Mouse (Mus musculus): ENCODE data around the gene Fars2.
A peak's percentile ranks its signal among the peaks of the same experiment; 100 is the strongest.
"Not testable (repeated sequence)": the region's sequence is repeated elsewhere in the genome, so short reads cannot be mapped to it uniquely, and the experiment has no call there.

The Fars2 gene

DNA sequence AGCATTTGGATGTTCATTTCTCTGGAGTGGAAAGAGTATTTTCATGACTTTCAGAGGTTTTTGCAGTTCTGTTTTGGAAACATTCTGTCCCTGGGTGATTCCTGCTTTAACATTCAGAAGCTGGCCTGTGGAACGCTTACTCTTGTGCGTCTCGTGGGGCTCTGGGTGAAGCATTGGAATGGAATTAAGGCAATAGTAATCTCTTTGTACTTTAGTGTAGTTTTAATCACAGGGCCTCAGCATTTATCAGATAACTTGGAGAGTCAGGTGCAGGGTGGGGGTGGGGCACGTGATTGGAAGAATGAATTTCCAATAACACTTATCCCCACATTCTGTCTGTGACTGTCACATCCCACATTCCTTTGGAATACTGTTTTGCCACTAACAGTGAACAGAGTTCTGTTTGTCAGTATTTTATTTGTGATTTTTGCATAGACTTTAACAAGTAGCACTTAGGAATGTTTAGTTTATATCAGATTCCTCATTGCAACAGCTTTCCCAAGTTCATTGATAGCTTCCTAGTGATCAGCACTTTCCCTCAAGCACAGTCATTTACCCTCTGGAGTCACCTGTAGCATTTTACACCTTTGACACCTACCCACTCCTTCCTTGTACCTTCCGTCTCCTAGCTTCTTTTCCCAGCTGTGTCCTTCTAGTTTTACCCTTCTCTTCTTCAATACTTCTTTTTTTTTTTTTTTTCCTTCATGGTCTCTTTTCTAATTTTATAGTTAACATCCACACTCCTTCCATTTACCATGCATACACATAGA, 23.2 kb downstream of the Fars2 start:
- no peak for DNase-seq (ENCODE audit: low spot score in 2 of 2)

GRCm38 (mm10) chr13:36145601-36146000, 28.4 kb downstream of the Fars2 start:
- DNase-seq (ENCODE audit: low spot score in 2 of 2), result no peak

- DNase-seq (ENCODE audit: low spot score in 2 of 2), result no peak
Measured at GRCm38 (mm10) chr13:36149175-36149939, 32.1 kb downstream of the Fars2 start.

DNA sequence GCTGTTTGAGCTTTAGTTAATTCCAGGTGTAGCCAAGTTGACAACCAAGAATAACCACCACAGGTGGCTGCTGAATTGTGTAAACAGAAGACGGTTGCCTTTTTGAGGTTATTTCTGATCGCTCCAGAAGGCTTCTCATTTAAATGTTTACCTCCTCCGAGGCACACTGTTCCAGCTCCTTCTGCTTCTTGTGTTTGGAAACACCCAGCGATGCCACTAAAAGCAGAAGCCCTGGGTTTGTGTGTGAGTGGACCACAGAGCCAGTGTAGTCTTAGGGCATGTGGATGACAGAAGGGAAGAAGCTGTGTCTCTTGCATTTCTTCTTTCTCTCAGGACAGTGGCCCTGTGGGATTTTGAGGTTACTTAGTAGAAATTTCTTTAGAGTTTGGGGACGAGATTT, 33.1 kb downstream of the Fars2 start:
- no peak for DNase-seq (ENCODE audit: low spot score in 2 of 2)

DNA sequence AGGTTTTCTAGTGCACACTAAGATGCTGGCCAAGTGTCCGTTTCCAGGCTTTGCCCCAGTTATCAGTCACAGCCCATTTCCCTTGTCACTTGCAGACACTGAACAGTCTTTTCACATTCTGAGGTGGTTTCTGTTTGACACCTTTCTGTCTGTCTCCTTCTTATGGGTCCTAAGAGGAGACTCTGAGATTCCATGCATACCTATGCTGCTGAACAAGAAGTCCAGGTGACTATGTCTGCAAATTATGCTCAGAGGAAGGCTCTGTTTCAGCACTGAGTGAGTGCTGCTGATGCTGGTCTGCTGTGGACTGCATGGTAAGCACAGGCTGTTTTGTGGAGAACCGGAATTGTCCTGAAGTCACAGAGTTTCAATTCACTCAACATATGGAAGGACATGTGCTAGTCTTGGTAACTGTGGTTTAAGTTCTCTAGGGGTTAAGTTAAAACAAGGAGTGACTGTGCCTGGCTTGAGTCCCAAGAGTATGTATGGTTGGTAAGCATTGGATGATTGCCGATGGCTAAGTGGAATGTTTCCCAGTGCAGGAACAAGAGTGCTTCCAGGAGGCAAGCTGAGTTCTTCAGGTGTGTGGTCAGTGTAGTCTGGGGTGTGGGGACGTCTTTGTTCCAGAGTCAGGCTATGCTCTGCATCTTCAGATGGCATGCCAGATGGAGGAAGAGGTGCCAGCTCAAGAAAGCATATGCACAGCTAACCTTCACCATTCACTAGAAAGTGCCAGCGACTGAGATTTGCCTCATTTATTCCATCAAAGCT, 35.7 kb downstream of the Fars2 start:
- DNase-seq (ENCODE audit: low spot score in 2 of 2), result no peak

DNA sequence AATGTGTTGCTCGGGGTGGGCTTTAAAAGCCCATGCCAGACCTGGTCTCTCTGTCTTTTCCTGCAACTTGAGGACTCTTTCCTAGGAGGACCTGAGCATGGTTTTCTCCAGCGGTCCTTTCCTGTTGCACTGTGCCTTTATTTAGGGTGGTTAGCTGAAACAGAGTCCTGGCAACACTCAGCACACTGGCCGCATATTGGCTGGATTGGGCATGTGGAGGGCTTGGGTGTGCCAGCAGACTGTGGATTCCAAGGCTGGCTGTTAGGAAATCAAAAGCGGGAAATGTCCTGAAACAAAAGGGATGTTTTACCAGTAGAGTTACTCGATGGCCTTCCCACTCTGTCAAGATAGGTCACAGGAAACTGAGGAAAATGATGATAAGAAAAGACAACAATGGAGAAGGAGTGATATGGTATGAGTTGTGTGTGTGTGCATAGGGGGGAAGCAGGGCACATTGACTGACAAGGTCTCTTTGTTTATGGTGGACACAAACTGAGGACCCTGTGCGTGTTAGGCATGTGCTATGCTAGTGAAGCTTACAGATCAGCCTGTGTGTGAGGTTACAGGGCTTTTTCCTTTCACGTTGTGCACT, 39.2 kb downstream of the Fars2 start:
- peak in 1 of 2 experiments; percentile 11 for DNase-seq (ENCODE audit: low spot score in 2 of 2)

- DNase-seq (ENCODE audit: low spot score in 2 of 2), result no peak
Measured at GRCm38 (mm10) chr13:36163411-36163810, 46.2 kb downstream of the Fars2 start.

- no peak for DNase-seq (ENCODE audit: low spot score in 2 of 2)
Measured at GRCm38 (mm10) chr13:36163898-36164297, 46.7 kb downstream of the Fars2 start.

DNA sequence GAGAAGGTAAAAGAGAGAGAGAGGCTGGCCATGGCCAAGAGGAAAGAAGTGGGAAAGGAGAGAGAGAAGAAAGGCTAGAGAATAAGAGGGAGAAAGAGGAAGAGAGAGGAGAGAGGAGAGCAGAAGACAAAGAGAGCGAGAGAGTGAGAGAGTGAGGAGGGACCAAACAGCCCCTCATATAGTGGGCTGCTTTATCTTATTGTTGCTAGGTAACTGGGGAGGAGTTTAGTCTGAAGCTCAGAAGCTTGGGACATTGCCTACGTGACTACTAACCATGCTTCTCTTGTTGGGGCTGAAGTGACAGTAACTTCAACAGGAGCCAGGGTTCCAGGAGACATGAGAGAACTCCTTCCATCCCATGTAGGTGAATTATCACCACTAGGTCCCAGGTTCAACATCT, 55.8 kb downstream of the Fars2 start:
- DNase-seq (ENCODE audit: low spot score in 2 of 2), result not testable (repeated sequence)

DNA sequence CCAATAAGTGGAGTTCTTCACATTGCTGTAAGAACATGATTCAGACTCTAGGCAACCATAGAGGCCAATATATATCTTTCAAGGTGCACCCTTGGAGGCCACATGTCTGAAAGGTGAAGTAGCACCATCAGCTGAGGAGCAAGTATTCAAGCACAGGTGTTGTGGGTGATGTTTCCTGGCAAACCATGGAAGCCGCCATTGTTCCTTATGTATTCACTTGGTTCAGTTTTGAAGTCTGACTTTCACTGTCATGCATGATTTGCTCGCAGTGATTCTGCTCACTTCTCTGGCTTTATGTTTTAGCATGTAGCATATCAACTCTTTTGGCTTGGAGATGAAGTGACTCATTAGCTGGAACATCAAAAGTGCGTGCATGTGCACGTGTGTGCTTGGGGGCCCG, 56.9 kb downstream of the Fars2 start:
- no peak for DNase-seq (ENCODE audit: low spot score in 2 of 2)

DNA sequence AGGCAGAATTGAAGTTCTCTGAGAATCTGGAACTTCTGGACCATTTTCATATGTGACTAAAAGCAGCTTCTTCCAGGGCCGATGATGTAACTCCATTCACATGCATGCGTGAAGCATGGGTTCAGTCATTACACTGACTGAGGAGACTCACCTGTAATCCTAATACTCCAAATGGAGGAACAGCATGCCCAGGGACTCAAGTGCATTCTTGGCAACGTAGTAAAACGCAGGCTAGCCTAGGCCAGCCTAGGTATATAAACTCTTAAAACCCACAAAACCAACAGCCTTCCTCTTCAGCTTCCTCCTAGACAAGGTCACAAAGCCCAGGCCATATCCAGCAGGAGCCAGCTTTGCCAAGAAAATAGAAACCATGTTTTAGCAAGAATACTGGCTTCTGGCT, 57.6 kb downstream of the Fars2 start:
- no peak for DNase-seq (ENCODE audit: low spot score in 2 of 2)

GRCm38 (mm10) chr13:36181231-36181630, 64.0 kb downstream of the Fars2 start:
- no peak for DNase-seq (ENCODE audit: low spot score in 2 of 2)

- no peak for DNase-seq (ENCODE audit: low spot score in 2 of 2)
Measured at GRCm38 (mm10) chr13:36190577-36190976, 73.4 kb downstream of the Fars2 start.

DNA sequence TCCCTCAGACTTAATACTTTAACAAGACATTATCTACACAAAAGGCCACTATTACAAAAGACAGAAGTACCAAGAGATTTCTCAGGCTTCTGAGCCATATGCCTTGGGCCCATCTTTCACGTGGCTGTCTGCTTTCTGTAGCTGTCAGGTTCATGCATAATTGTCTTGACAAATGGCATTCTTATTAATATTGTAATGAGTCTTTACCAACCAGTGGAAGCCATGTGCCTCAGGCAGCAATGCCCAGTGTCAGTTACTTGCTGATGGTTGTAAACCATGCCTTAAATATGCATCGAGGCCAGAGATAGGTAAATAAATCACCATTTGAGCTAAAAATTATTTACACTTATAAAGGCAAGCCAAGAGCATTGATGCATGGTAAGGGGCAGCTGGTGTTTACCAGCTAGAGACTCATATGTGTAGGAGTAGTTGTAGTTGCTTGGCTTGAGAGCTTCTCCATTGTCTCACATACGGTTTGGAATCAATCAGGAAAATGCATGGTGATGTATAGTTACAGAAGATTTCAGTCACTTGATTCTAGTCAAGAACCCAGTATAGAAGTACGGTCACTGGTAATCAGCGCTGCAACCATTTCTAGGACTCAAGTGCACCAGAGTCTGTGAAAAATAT, 76.4 kb downstream of the Fars2 start:
- DNase-seq (ENCODE audit: low spot score in 2 of 2), result no peak

DNA sequence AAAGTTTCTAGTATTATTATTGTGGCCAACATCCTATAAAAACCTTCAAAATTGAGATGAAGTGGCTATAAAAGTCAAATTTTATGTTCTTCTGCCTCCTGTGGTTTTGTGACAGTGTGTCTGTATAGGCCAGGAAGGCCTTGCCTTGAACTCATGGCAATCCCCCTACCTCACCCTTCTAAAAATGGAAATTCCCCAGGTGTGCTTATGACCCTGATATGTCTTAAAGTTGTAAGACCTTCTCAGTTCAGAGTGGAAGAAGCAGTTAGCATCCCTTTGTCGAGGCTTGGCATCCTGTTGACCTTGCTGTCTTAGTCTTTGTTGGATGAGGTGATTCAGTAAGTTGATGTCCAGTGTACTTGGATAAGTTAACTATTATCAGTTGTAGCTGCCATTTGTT, 82.1 kb downstream of the Fars2 start:
- DNase-seq (ENCODE audit: low spot score in 2 of 2), result no peak

- DNase-seq (ENCODE audit: low spot score in 2 of 2), result no peak
Measured at GRCm38 (mm10) chr13:36200453-36200852, 83.2 kb downstream of the Fars2 start.

GRCm38 (mm10) chr13:36202496-36202895, 85.3 kb downstream of the Fars2 start:
- DNase-seq (ENCODE audit: low spot score in 2 of 2), result no peak

GRCm38 (mm10) chr13:36203014-36203413, 85.8 kb downstream of the Fars2 start:
- no peak for DNase-seq (ENCODE audit: low spot score in 2 of 2)

- no peak for DNase-seq (ENCODE audit: low spot score in 2 of 2)
Measured at GRCm38 (mm10) chr13:36204320-36204719, 87.1 kb downstream of the Fars2 start.

GRCm38 (mm10) chr13:36210965-36211364, 93.8 kb downstream of the Fars2 start:
- DNase-seq (ENCODE audit: low spot score in 2 of 2), result no peak

GRCm38 (mm10) chr13:36214056-36214455, 96.8 kb downstream of the Fars2 start:
- no peak for DNase-seq (ENCODE audit: low spot score in 2 of 2)

DNA sequence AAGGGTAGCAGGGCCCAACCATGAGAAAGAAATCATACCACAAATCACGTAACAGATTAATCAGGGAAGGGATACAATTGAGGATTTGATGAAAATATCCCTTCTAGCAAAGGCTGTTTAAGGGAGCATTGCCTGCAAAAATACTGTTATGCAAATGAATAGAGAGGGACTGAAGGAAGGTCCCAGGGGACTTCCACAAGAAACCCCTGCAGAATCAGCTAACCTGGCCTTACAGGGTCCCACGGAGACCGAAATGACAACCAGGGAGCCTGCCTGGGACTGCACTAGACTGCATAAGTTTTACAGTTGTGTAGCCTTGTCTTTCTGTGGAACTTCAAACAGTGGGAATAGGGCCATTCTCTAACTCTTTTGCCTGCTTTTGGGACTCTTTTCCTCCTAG, 98.8 kb downstream of the Fars2 start:
- no peak for DNase-seq (ENCODE audit: low spot score in 2 of 2)

Measured in urinary bladder, postnatal 36 days (tissue).